Mouse (Mus musculus): Measurements from ENCODE around the gene Atp11c.
A peak's percentile ranks its signal among the peaks of the same experiment; 100 is the strongest.

The Atp11c gene

DNA sequence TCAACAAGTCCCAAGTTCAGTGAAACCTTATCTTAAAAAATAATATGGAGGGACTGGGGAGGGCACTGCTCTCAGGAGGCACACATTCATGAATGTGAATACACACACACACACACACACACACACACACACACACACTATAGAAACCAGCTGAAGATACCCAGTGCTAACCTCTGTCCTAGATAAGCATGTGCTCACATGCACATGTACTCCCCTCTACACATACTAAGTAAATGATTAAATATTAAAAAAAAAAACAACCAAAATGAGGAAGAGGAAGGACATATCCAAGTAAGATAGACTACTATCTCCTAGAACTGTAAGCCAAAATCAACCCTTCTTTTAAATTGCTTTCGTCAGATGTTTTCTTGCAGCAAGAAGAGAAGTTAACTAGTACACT lies 205.6 kb downstream of the Atp11c start:
- no peak for DNase-seq (ENCODE audit: low spot score)

- no peak for DNase-seq (ENCODE audit: low spot score)
Observed at GRCm38 (mm10) chrX:60381711-60382110, 210.8 kb downstream of the Atp11c start.

DNA sequence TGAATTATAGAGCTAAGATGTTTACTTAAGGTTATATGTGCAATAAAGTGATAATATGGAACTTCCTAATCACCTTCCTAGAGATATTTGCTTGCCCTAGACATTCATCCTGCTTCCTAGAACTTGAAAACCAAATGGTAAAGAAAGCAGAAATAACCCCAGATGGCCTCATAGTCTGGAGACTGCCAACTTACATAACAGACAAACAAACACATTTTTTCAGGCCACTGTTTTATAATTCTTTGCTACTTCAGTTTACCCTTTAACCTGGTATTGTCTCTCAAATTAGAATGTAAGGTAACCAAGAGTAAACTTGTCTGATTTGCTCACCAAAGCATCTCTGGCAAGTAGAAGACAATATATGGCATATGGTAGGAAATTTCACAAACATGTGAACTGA lies 212.1 kb downstream of the Atp11c start:
- no peak for DNase-seq (ENCODE audit: low spot score)

DNA sequence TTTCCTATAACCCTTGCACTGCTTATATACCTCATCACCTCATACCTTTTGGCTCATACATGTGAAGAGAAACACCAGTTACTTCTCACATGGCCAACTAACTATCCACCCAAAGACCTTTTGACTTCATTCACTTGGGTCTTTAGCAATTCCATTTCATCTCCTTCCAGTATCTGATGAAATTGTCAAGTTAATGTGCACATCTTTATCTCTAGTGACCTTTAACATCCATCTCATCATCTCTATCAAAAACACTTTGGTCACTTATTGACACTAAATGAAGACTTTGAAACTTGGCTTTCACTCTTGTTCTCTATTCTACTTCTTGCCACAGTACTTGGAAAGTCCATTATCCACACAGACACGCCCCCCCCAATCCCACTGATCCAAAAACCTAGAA lies 243.8 kb downstream of the Atp11c start:
- DNase-seq (ENCODE audit: low spot score): no peak

GRCm38 (mm10) chrX:60345447-60345846 lies 247.1 kb downstream of the Atp11c start:
- DNase-seq (ENCODE audit: low spot score): no peak

DNA sequence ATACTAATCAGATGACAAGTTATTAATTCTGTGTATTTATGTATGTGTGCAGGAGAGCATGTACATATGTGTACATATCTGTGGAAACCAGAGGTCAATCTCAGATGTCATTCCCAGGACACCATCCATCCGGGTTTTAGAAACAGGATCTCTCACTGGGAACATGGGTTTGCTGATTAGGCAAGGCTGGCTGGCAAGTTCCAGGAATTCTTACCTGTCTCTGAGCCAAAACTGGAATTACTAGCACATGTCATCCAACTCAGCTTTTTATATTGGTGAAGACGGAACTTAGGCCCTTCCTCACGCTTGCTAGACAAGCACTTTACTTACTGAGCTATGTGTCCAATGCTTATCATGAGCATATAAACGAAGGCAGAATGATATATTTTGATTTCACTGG lies 247.5 kb downstream of the Atp11c start:
- no peak for DNase-seq (ENCODE audit: low spot score)

- DNase-seq (ENCODE audit: low spot score): no peak
Observed at GRCm38 (mm10) chrX:60329735-60330134, 262.8 kb downstream of the Atp11c start.

GRCm38 (mm10) chrX:60321321-60321720 lies 271.2 kb downstream of the Atp11c start:
- no peak for DNase-seq (ENCODE audit: low spot score)

- no peak for DNase-seq (ENCODE audit: low spot score)
Observed at GRCm38 (mm10) chrX:60317661-60318060, 274.8 kb downstream of the Atp11c start.

- DNase-seq (ENCODE audit: low spot score): no peak
Observed at GRCm38 (mm10) chrX:60292335-60292734, 300.2 kb downstream of the Atp11c start.

GRCm38 (mm10) chrX:60255346-60255745 lies 337.2 kb downstream of the Atp11c start:
- DNase-seq (ENCODE audit: low spot score): no peak

- DNase-seq (ENCODE audit: low spot score): no peak
Observed at GRCm38 (mm10) chrX:60187726-60188125, 404.8 kb downstream of the Atp11c start.

- DNase-seq (ENCODE audit: low spot score): no peak
Observed at GRCm38 (mm10) chrX:60182611-60183010, 409.9 kb downstream of the Atp11c start.

DNA sequence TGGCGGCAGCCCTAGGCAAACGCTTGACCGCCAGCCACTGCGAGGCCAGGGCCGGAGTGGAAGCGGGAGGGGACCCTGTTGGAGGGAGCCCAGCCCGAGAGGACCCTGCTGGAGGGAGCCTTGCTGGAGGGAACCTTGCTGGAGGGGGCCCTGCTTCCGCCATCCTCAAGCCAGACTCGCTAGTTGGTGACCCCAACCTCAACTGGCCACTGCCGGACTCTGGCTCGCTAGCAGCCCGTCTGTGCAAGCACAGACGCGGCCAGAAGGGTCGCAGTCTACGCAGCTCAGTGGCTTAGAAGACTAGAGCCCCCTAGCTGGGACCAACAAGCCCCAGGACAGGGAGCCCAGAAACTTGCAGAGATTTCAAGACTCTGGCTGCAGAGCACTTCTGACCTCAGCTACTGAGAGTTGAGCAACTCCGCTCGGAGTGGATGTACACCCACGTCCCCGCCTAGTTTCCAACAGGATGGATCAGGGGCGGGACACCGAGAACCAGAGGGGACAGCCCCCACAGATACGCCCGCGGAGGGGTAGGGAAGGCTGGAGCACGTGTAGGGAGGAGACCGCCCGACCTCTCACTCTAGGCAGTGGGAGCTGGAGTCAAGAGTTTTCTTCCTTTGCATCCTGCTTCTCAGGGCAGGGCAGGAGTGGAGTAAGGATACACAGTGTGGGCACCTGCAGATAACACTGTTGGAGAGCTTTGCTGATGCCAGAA lies 413.6 kb downstream of the Atp11c start, which contains the start of gene Mcf2:
Gene Mcf2 (minus strand): TSS at position 346 of the 715 bp plus-strand sequence.
- peak; percentile 58 for DNase-seq (ENCODE audit: low spot score)

- DNase-seq (ENCODE audit: low spot score): peak; percentile 21
Observed at GRCm38 (mm10) chrX:60178025-60178743, 414.3 kb downstream of the Atp11c start.
